Mouse (Mus musculus): ENCODE measurements at regions not wholly inside any gene's neighbourhood (a gene's known extent, or its start where the extent isn't known, plus 50 kb on each side); places are given as distances from the start of the nearest gene placed in this dataset.
A peak's percentile ranks its signal among the peaks of the same experiment; 100 is the strongest.

DNA sequence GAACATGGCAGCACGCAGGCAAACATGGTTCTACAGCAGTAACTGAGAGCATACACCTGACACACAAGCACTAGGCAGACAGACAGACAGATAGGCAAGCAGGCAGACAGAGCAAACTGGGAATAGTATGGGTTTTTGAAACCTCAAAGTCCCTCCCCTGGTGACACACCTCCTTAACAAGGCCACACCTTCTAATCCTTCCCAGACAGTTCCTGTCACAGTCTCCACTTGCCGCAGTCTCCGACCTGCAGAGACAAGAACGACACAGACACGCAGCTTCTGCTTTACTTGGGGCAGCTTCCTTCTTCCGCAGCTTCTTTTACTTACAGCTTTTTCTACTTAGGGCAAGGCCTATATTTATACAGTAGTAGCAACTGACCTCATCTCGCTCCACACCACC is 155.9 kb upstream of the Cadm1 start:
- intact Hi-C loops (cut with DNase I), result no loop called here
- no peak for DNase-seq (ENCODE audit: low spot score in 2 of 2)

DNA sequence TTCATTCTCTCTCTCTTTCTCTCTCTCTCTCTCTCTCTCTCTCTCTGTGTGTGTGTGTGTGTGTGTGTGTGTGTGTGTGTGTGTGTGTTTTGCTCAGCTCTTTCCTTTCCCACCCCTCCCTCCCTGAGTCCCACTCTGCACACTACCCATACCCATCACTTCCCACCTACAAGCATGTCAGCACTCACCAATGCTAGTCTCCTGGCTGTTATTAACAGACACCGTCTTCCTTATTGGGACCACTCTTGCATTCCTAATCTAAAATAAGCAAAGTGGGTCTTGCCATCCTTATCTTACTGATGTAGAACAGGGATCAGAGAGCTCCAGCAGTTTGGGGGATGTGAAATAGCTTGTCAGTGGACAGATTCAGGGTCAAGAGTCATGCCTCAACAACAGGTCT is 153.3 kb upstream of the Cadm1 start:
- DNase-seq (ENCODE audit: low spot score in 2 of 2), result no peak

DNA sequence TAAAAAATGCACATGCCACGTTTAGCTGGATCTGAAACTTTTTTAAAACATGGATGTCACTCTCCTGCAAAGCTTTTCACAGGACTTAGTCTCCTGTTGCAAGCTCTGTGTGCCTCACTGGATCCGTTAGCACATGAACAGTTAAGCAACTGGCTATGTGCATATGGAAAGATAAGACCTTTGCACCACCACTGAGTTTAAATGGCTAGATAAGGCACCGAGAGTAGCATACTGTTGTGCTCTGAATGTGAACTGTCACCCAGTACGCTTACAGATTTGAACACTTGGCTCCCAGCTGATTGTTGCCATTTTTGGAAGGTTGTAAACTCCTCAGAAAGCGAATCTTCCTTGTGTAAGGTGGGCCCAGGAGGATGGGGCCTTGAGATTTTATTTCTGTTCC is 151.4 kb upstream of the Cadm1 start:
- DNase-seq (ENCODE audit: low spot score in 2 of 2), result no peak
- intact Hi-C loops (cut with DNase I), result no loop called here

More for the DNA sequence above, 153.3 kb upstream of the Cadm1 start:
- intact Hi-C loops (cut with DNase I), result no loop called here

DNA sequence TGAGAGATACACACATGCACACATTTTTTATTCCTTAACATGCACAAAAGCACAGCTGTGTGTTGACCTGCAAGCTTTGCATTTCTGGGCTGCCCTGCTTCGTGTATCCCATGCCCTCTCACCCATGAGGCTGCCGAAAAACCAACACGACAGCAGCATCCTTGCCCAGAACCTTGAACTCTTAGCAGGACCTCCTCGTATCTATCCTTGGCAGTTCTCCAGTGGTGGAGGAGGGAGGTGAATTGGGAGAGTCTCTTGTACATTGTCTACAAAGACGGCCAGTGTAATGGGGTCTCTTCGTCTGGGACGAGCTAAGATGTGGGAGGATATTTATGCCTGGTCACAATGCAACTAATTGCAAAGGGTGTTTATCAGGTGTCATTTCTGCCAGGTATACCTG is 149.6 kb upstream of the Cadm1 start:
- no peak for DNase-seq (ENCODE audit: low spot score in 2 of 2)
- intact Hi-C loops (cut with DNase I), result no loop called here

DNA sequence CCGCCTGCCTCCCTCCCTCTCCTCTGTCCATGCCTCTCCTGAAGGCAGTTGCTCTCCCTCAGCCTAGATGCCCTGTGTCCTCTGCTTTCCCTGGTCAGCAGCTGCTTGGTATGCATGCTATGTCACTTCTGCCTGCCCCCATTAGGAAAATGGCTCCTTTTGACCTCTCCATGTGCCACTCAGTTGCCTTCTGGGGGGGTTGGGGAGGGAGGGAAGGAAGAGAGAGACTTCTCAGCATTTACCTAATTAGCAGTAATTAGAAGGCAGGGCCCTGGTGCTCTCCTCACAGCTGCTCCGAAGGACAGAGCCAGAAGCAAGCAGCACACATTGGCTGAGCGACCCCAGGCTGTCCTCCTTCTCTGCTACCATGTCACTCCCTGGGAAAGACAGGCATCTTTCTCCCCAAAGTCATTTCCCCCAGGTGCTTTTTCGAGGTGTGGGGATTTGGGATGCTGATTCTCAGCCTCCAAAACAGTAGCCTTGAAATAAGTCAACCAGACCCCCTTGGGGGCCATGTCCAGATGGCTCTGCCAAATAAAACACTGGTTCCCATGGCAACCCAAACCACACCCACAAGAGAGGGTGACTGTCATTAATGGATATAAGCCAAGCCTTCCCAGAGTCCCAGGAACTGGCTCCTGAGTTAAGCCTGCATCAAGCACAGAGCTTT is 145.7 kb upstream of the Cadm1 start:
- intact Hi-C loops (cut with DNase I), result no loop called here
- no peak for DNase-seq (ENCODE audit: low spot score in 2 of 2)

DNA sequence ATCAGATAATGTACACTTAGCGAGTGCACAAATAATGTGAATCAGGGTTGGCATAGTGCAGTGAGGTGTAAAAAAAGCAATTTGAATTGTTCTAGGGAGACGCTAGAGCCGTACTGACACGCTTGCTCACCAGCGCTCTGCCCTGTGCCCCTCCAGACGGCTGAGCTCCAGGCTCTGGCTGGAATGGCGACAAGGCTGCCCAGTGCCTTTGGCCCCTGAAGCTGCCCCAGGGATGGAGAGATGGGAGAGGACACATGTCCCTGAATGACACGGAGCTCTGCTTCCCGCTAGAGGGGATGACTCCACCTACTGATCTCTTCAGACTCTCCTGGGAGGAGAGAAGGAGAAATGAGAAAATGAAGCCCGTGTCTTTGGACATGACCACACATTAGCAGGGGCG is 143.3 kb upstream of the Cadm1 start:
- intact Hi-C loops (cut with DNase I), result no loop called here
- no peak for DNase-seq (ENCODE audit: low spot score in 2 of 2)

DNA sequence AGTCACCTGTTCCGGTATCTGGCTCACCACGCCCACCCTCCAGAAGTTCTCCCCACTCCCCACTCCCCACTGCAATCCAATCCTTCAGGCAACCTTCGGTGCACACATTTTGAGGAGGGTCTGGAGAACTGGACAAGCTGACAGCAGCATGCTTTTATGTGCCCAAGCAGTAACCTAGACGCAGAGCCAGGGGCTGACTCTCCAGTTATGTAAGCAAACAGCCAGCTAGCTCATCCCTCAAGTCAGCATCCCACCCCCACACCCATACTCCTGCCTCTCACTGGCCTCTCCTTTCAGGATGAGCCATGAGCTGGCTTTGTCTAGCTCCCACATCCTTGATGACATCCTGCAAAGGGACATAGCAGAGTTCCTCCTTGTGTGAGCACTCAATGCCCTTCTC is 142.8 kb upstream of the Cadm1 start:
- intact Hi-C loops (cut with DNase I), result no loop called here
- peak; percentile 25 to 75 for DNase-seq (ENCODE audit: low spot score in 2 of 2)

DNA sequence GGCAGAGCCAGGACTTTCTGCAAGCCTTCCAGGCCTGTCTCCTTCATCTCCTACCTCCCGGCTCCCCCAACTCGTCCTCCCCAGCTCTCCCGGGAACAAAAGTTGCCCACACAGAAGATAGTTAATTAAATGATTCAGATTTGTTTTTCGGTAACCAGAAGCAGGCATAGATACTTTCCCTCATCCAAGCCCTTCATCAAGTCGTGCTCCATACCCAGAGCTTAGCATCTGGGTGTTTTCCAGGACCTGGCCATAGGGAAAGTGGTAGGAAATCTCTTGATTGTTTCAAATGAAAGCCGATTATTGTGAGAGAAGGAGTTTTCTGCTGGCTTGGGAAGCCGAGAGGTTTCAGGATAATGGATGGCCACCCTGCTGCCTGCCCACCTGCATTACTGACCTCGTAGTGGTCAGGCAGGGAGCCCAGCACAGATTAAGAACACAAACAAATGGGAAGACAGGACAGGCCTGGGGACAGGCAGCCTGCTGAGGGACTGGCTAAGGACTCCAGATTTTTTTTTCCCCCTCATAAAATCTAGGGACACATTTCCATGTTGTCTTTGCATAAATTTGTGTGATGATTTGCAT is 142.2 kb upstream of the Cadm1 start:
- intact Hi-C loops (cut with DNase I), result no loop called here
- DNase-seq (ENCODE audit: low spot score in 2 of 2), result no peak

DNA sequence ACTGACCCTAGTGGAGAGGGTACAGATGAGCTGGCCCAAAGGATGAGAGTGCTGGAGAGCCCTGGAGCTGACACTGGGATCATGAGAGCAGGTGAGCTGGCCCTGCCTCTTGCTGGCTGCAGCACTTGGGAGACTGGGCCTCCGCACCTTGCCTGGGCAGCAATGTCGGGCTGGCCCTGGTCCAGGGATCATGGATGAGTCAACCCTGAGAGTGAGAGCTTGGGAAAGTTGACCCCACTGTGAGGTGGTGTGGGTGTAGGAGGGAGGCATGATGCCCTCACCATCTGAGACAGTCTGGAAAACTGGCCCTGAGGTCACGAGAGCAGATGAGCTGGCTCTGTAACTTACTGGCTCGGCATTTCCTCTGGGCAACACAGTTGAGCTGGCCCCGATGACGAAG is 140.1 kb upstream of the Cadm1 start:
- intact Hi-C loops (cut with DNase I), result no loop called here

DNA sequence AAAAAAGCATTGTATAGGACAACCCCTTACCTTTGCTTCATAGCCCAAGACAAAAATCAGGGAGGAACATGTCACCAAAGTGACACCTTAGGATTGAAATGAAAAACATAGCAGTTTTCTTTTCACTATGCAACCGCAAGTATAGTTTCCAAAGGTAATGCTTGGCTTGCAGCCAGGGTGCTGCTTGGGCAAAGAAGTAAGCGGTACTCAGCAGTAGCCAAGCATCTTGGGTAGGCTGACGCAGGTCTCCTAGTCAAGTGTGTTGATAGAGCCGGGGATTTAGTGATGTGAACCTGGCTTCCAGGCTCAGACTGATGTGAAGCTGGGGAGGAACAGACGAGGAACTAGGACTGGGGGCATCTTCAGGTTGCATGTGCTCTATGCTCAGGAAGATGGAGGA is 138.3 kb upstream of the Cadm1 start:
- DNase-seq (ENCODE audit: low spot score in 2 of 2), result no peak
- intact Hi-C loops (cut with DNase I), result no loop called here

More for the DNA sequence above, 140.1 kb upstream of the Cadm1 start:
- DNase-seq (ENCODE audit: low spot score in 2 of 2), result no peak

DNA sequence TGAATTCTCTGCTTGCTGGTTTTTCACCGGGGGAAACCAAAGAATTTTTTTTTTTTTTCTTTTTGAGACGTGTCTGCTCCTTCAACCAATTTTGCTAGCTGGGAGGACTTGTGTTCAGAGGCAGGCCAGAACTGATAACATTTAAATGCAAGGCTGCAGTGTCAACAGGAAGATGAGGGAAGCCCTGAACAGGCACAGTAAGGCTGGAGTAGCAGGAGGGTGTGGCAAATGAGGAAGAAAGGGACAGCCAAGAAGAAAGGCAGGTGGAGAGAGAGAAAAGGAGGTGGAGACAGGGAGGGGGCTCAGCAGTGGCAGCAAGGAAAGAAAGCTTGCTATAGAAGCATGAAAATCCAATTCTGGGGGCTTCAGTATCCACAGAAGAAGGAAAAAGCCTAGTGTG is 130.4 kb upstream of the Cadm1 start:
- no peak for DNase-seq (ENCODE audit: low spot score in 2 of 2)
- intact Hi-C loops (cut with DNase I), result no loop called here

DNA sequence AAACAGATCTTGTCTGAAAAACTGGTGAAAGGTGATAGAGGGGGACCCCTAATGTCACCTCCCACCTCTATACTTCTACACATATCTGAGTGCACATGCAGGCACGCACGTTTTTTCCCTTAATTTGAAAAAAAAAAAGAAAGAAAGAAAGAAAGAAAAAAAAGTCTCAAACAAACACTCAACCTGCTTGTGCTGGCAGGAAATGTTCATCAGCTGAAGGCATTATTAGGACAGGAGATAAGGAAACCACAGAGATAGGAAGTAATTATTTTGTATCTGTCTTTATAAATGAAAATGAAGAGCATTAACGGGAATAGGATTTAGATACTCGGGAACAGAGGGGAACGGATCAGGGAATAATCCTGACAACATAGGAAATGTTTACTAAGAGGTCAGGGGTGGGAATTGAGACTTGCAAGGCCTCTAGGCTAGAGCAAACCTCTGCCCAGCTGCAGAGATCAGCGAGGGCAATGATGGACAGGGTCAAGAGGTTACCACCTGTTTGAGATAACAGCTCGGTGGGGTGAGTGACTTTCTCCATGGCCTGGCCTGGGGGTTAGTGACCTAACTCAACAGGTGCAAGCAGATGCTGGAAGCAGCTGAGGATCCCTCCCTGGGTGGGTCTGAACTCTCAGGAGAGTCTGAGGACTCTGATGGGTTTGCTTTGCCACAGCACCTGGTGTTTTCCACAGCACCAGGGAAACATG is 129.7 kb upstream of the Cadm1 start:
- no peak for DNase-seq (ENCODE audit: low spot score in 2 of 2)
- intact Hi-C loops (cut with DNase I), result no loop called here

DNA sequence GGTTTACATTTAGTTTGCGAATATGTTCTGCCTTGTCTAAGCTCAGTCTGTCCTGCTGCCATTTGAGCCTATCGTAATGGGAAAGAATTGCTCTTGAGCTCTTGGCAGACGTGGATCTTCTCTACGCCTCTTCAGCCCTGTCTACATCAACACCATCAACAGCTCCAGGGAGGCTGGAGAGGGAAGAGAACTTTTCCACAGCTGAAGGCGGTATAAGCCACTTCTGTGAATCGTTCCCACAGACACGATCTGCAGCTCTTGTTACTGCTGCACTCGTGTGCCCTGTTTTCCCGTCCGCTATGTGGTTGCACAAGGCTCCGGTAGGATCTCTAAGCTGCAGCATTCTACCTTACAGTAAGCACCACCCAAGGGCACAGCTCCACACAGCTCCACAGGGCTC is 128.5 kb upstream of the Cadm1 start:
- DNase-seq (ENCODE audit: low spot score in 2 of 2), result peak in 1 of 2 experiments; percentile 66
- intact Hi-C loops (cut with DNase I), result no loop called here

DNA sequence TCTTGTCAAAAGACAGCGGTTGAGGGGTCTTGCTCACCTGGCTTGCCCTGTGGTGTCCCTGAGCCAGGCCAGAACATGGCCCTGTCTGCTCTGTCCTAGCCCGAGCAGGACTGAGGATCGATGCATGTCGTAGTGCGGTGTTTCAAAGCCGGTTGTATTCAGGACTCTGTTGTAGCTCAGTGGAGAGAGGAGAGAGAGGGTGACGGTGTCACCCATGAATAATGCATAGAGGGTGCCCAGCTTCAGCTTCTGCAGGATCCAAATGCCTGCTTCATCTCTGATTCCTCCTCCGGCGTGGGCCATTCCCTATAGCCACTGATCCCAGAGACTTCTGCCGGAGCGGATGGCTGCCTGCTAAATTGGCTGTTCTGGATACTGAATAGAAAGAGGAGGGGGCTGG is 126.7 kb upstream of the Cadm1 start:
- intact Hi-C loops (cut with DNase I), result no loop called here
- no peak for DNase-seq (ENCODE audit: low spot score in 2 of 2)

DNA sequence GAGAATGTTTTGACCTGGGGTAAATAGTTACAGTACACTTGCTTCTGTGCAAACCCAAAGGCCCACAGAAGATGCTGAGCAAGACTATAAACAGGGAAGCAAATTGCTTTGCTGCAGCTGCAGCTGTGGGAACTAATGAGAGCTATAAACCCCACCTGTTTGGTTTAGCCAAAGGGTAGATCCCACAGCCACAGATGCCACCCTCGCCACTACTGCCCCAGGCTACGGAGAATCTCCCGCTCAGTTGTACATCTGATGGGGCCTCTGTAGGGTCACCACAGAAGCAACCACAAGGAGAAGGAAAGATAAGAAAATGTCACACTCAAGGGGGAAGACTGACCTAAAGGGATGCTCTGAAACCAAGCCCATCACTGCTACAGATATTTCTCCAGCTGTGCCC is 125.2 kb upstream of the Cadm1 start:
- intact Hi-C loops (cut with DNase I), result no loop called here

DNA sequence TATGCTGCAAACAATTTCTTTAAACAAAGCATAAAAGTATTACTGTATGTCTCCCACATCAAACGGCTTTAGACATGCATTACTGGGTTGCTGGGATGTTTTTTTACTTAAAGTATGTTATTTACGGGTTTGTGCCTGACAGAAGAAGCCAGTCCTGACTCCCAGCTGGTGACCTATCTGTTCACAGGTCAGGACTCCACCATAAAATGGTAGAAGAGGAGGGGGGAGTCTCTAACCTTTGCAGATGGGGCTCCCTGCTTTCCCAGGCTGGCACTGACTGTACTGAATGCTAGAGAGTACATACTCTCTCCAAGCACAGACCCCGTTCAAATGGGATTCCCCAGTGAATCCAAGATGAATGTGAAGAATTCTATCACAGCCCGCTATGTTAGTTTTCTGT is 124.4 kb upstream of the Cadm1 start:
- DNase-seq (ENCODE audit: low spot score in 2 of 2), result no peak
- intact Hi-C loops (cut with DNase I), result no loop called here

More for the DNA sequence above, 125.2 kb upstream of the Cadm1 start:
- DNase-seq (ENCODE audit: low spot score in 2 of 2), result no peak

DNA sequence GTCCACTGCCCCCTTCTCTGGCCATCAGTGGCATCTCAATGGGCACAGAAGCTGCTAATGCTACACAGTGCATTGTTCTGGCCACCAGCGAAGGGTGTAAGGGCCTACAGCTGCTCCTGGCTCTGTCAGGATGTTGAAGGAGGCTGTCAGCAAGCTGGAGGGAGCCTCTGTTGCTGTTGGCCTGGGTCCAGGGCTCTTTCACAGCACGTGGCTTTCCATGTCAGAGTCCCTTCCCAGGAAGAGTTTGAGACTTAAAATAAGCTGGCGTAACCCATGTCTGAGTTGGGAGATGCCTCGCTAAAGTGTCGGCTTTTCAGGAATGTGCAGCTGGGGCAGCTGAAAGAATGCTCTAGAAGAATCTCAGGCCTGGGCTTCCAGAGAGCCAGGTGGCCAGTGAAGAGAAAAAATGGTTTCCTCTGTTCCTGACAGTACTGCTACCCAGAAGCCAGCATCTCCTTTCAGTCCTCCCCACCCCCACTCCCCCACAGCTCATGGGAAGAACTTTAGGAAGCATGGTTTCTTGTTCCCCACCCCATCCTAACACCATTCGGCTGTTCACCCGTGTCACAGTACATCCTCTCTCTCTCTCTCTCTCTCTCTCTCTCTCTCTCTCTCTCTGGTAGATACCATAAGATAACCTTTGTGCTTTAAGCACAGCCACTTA is 122.8 kb upstream of the Cadm1 start:
- intact Hi-C loops (cut with DNase I), result no loop called here
- peak; percentile 27 to 58 for DNase-seq (ENCODE audit: low spot score in 2 of 2)

DNA sequence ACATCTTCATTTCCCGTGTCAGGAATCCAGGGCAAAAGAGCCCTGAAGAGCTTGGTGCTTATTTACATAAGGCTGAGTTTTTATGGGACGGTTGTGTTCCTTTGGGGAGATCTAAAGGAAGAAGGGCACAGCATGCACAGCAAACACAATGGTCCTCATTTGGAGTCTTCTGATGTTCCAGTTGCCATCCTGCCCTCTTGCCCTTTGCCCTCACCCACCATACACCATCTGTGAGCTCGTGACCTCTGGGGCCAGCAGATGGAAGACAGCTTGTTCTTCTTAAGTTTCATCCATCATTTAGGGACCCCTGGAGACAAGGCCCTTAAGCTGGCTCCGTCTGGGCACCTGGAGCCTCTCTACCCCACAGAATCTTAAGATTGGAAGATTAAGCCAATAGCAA is 121.9 kb upstream of the Cadm1 start:
- intact Hi-C loops (cut with DNase I), result no loop called here

DNA sequence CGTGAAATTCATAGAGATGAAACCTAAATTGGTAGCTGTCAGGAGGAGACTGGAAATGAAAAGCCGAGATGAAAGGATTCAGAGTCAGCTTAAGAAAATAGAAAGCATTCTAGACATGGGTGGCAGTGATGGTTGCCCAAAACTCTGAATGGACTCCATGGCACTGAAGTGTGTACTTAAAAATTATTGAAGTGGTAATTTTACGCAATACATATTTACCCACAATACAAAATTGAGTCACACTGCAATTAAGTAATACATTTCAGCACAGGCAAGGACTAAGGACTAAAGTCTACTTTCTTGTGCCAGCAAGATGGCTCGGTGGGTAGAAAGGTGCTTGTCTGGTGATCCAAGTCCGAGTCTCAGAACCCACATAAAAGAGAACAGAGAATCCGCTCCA is 120.4 kb upstream of the Cadm1 start:
- no peak for DNase-seq (ENCODE audit: low spot score in 2 of 2)
- intact Hi-C loops (cut with DNase I), result no loop called here

More for the DNA sequence above, 121.9 kb upstream of the Cadm1 start:
- DNase-seq (ENCODE audit: low spot score in 2 of 2), result no peak

DNA sequence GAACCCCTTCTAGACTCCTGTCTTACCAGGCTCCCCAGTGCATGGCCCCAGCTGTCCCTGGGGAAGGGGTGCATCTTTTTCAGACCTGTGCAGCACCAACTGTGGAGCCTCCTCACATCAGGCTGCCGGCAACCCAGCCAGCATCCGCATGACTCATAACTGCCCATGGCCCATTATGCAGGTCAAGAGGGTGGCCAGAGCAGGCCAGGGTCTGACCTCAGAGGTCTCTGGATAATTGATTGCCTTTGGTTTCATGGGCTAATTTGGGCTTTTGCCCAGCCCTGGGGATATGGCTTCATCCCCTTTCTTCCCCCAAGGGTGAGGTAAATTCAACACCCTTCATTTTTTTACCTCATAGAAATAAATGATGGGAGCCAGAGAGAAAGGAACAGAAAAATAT is 117.2 kb upstream of the Cadm1 start:
- intact Hi-C loops (cut with DNase I), result no loop called here
- no peak for DNase-seq (ENCODE audit: low spot score in 2 of 2)
